Mouse (Mus musculus): Measurements from ENCODE around the gene Cog4.
"Not testable (repeated sequence)": the region's sequence is repeated elsewhere in the genome, so short reads cannot be mapped to it uniquely, and the experiment has no call there.

Cog4 gene

GRCm38 (mm10) chr8:110892040-110892439 lies 45.6 kb downstream of the Cog4 start:
- no peak for DNase-seq

GRCm38 (mm10) chr8:110892913-110893312 lies 46.5 kb downstream of the Cog4 start:
- DNase-seq: no peak

GRCm38 (mm10) chr8:110894851-110895250 lies 48.5 kb downstream of the Cog4 start:
- no peak for DNase-seq

GRCm38 (mm10) chr8:110895254-110895653 lies 48.9 kb downstream of the Cog4 start:
- DNase-seq: no peak

GRCm38 (mm10) chr8:110895812-110896211 lies 49.4 kb downstream of the Cog4 start:
- no peak for DNase-seq

- DNase-seq: no peak
These were observed 51.1 kb downstream of the Cog4 start for GRCm38 (mm10) chr8:110897495-110897894.

- no peak for DNase-seq
These were observed 54.7 kb downstream of the Cog4 start for GRCm38 (mm10) chr8:110901056-110901455.

GRCm38 (mm10) chr8:110901839-110902578 lies 55.6 kb downstream of the Cog4 start, which contains the start of gene Fuk:
Fuk (minus strand) TSS chr8:110902488.
- peak; percentile 64 to 80 for DNase-seq

GRCm38 (mm10) chr8:110902579-110902965 lies 56.2 kb downstream of the Cog4 start:
- DNase-seq: no peak

GRCm38 (mm10) chr8:110905404-110905803 lies 59.0 kb downstream of the Cog4 start:
- DNase-seq: no peak

- DNase-seq: no peak
These were observed 60.3 kb downstream of the Cog4 start for GRCm38 (mm10) chr8:110906682-110907081.

- not testable (repeated sequence) for DNase-seq
These were observed 63.5 kb downstream of the Cog4 start for GRCm38 (mm10) chr8:110909850-110910249.

- DNase-seq: no peak
These were observed 65.5 kb downstream of the Cog4 start for GRCm38 (mm10) chr8:110911576-110912570.

GRCm38 (mm10) chr8:110917415-110917814 lies 71.0 kb downstream of the Cog4 start:
- DNase-seq: no peak

GRCm38 (mm10) chr8:110918027-110918426 lies 71.6 kb downstream of the Cog4 start:
- no peak for DNase-seq

GRCm38 (mm10) chr8:110918460-110918859 lies 72.1 kb downstream of the Cog4 start:
- DNase-seq: no peak

- peak; percentile 73 to 82 for DNase-seq
These were observed 73.1 kb downstream of the Cog4 start, which contains the start of gene St3gal2 for GRCm38 (mm10) chr8:110919341-110920031. St3gal2 (plus strand) TSS chr8:110919922.

GRCm38 (mm10) chr8:110920032-110920772 lies 73.8 kb downstream of the Cog4 start:
- no peak for DNase-seq

GRCm38 (mm10) chr8:110920773-110921277 lies 74.4 kb downstream of the Cog4 start:
- DNase-seq: no peak

GRCm38 (mm10) chr8:110921492-110922230 lies 75.3 kb downstream of the Cog4 start:
- DNase-seq: no peak

- DNase-seq: no peak
These were observed 79.3 kb downstream of the Cog4 start for GRCm38 (mm10) chr8:110925691-110926140.
